Mouse (Mus musculus): ENCODE measurements around the gene Apoa2. TPM values are rescaled to one million over a fixed set of nuclear protein-coding genes. Genes with fewer than 3 reads are reported as not detected.

Apoa2 gene
- total RNA-seq, 2 experiments from 2014 or later, result 1.7 TPM; not detected in 1

DNA sequence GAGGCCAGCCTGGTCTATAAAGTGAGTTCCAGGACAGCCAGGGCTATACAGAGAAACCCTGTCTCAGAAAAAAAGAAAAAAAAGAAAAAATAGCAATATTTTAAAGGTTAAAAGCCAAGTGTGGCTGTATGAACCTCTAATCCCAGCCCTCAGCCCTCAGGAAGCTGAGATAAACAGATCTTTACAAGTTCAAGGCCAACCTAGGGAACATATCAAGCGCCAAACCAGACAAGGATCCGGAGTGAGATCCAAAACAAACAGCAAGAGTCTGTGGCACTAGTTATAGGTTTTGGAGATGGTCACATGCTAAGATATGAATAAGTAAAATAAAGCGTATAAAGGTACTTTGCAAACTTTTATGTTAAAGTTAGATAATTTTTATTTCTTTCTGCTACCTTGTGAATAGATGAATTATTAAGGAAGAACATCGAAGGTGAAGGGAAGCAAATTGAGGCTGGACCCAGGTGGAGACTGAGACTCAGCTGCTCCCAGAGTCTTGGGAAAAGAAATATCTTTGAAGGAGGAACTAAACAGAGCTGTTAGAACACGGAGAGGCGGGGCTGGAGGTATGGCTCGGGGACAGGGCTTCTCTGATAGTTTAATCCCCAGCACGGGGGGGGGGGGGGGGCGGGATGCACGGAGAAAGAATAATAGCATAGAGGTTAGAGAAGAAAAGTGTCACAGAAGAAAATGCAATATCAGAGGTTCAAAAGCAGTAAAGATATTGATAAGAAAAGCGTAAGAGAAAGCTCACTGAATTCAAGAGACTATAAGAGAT, 21.2 kb upstream of the Apoa2 start:
- DNase-seq, result no peak
- intact Hi-C loops (cut with DNase I), result no loop called here

DNA sequence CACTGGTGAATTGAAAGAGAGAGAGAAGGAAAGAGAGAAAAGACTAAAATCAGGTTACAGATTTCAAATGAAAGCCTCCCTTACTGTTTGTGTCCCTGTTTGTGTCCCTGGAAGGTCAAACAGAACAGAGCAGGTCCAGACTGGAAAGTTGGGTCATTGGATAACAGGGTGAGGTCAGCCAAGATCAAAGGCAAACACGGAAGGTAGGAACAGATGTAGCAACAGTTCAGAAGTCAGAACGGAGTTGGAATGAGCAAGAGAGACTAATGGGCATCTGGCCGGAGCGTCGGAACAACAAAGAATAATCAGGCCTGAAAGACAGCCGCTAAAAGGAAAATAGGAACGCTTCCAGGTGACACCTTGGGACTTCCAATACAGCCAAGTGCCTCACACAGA, 20.6 kb upstream of the Apoa2 start:
- intact Hi-C loops (cut with DNase I), result no loop called here
- DNase-seq, result no peak

DNA sequence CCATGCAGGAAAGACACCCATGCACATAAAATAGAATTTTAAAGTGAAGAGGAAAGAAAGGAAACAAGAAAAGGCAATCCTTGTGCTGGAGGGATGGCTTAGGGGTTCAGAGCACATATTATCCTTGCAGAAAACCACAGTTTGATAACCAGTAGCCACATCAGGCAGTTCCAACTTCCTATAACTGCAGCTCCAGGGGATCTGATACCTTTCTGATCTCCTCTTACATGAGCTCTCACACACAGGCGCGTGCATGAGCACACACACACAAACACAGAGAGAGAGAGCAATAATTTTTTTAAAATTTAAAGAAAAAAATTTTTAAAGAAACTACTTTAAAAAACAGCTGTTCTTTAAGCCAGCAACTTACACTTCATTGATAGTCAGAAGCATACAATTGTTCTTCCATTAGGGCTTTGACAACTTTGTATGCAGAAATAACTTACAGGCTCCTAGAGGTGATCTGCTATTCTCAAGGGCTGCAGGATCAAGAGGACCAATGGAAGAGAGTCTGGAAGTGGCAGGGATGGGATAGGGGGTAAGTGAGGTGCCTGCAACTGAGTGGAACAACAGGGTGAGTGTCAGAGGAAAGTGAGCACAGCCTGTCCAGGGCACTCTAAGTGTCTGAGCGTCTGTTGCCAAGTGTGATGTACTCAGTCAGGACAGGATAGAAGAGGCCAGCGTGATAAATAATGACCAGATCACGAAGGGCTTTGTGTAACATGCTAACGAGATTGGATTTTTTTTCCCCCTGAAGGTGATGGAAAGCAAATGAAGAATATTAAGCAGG, 19.0 kb upstream of the Apoa2 start:
- no peak for DNase-seq
- intact Hi-C loops (cut with DNase I), result no loop called here

DNA sequence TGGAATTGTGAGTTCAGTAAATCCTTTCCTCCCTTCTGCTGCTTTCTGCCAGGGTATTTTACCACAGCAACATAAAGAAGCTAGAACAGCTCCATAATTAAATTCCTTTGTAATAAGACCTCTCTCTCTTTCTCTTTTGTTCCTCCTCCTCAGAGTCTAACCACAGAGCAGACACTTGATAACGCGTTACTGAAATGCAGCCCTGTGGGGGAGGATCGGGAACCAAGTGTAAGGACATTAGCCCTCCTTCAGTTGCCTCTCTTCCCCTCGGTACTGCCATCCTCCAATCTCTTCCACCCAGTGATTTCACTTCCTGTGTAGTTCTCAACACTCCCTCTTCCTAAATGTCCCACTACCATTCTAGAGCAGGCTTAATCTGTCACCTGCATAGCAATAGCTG, 15.4 kb upstream of the Apoa2 start:
- intact Hi-C loops (cut with DNase I), result no loop called here
- DNase-seq, result no peak

DNA sequence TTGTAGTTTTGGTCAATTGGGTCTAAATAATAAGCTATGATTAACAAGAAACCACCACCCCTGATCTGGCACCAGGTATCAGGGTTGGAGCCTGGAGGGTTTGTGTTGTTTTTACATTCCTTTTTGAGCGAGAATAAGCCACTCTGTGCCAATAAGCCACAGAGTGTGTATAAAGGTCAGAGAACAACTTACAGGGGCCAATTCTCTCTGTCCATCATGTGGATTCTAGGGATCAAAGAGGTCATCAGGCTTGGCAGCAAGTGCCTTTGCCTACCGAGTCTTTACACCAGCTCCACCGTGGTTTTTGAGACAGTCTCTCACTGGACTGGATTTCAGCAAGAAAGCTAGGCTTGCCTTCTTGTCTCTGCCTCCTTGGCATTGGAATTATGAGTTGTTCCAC, 12.0 kb upstream of the Apoa2 start:
- no peak for DNase-seq
- intact Hi-C loops (cut with DNase I), result no loop called here

DNA sequence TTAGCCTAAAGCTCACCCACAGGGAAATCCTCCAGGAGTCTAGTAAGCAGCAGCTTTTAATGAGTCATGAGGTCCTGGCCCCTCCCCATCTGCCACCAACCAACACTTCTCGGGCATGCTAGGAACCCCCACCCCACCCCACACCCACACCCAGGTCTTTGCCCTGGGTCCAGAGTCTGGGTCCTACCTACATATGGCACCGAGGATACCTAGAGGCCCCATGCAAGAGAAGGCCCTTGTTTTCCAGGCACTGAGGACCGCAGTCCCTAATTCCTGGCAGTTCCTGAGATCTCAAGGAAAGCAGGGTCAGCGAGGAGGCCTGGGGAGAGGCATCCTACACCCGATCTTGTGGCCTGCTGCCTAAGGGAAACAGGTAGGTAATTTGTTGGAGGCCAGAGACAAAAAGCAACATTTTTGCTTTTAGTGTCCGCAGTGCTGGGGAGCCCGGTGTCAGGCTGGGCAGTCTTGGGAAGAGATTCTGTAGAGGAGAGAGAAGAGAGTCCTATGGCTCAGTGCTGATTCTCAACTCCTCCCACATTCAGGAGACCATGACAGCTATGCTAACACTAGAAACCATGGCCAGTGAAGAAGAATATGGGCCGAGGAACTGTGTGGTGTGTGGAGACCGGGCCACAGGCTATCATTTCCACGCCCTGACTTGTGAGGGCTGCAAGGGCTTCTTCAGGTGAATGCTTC, 10.9 kb upstream of the Apoa2 start, which contains the start of gene Nr1i3:
Gene Nr1i3, plus strand, starts transcription at position 170 of the 696 bp plus-strand sequence.
- intact Hi-C loops (cut with DNase I), result no loop called here

DNA sequence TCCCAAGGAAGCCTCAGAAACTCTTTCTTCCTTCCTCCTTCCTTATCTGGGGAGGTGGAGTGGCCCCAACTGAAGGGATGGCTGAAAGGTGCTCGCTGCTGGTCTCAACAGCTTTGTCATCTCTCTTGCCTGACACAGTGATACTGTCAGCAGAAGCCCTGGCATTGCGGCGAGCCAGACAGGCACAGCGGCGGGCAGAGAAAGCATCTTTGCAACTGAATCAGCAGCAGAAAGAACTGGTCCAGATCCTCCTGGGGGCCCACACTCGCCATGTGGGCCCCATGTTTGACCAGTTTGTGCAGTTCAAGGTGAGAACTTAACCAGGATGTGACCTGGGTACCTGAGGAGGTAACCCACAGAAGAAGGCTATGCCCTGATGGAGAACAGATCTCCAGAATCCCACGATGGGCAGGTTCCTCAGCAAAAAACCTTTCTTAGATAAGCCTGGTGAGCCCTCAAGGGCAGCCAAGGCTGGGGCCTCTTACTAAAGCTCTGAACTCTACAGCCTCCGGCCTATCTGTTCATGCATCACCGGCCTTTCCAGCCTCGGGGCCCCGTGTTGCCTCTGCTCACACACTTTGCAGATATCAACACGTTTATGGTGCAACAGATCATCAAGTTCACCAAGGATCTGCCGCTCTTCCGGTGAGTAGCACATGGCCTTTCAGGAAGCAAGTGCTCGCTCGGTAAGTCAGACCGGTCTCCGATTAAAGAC, 8.5 kb upstream of the Apoa2 start:
- DNase-seq, result no peak
- intact Hi-C loops (cut with DNase I), result no loop called here

More for the DNA sequence above, 10.9 kb upstream of the Apoa2 start, which contains the start of gene Nr1i3:
- no peak for DNase-seq

DNA sequence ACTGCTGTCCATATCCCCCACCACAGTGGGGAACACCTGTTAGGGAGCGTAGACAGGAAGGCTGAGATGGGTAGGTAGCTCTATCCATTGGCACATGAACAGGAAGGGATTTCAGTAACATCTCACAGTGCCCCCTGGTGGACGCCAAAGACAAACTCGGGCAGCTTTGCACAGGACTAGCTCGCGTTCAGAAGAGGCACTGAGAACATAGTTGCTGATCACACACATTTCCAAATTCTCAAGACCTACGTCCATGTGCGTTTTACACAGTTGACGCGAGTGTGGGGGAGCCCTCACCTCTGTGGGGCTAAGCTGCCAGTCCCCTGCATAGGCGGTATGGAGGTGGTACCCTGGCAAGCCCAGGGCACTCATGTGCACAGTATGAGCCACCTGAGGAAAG, 4.0 kb upstream of the Apoa2 start:
- intact Hi-C loops (cut with DNase I), result loop anchor here (2.0 kb wide), 2 partner anchors 56 to 102 kb away; no protein-coding TSS in a partner anchor

DNA sequence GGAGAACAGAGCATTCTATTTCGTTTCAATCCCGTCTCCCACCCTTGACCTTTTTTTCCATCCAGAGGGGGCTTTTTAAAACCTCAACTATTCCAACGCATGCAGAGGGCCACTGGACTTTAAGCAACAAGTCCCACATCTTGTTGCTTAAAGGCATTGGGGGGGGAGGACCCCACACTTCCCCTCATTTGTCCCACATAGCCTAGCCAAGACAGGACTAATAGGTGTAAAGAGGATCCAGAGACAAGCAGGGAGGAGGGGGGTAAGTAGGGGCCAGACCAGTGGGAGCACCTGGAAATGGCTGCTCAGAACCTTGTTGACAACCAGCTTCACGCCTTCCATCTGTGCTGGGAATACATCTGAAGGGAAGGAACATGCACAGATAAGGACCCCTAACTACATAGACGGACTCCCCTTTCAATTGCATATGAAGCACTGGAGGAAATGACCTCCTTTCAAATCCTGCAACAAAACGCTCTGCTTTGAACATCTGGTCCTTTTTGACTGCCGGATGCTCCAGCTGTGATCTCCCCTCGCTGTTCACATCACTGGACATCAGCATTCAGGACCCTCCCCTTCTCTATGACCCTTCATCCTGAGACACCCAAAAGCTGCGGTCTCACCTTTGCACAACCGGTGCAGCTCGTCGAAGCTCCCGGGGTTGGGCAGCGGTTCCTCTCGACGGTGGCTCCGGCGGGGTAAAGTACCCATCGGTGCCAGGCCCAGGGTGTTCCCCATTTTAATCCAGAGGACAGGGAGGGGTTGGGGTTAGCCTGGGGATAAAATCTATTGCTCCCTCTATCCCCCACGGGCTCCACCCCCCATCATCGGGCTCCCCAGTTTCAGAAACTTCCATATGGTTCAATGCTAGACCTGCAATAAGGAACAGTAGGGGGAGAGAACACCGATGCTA, 3.3 kb upstream of the Apoa2 start:
- intact Hi-C loops (cut with DNase I), result loop anchor here (2.0 kb wide), 4 partner anchors 25 to 111 kb away; no protein-coding TSS in a partner anchor
- no peak for DNase-seq

More for the DNA sequence above, 4.0 kb upstream of the Apoa2 start:
- DNase-seq, result peak; percentile 76 to 78

DNA sequence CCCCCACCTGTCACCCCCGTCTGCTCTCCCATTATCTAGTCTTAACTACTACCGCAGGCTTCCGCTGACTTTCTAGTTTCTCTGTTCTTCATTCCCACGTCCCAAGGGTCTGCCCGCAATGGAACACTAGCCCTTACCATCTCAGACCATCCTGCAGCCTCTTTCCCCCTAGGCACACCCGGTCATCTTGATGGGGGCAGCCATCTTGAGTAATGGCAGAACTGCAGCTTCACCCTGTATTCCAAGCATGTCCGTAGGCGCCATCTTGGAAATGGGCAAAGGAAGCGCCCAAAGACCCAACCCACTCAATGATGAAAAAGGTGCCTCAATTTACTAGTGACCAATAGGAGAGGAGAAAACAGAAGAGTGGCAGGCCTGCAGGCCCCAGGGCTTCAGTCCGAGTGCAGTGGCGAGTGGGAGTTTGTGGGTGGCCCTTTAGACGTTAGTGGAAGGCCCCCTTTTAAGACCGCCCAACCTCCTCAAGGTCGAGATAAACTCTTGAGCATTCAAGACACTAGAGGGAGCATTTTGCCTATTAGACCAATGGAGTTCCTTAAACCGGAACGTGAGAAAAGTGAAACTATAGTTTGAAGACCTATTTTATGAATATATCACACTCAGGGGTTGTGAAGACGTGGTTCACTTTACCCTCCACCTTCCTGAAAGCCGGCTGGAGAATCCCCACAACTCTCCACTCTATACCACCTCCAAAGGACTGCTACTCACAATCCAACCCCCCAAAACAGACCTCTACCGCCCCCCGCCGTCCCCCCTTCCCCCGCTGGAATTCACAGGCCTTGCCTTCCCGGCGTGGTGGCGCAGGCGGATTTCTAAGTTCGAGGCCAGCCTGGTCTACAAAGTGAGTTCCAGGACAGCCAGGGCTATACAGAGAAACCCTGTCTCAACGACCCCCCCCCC, 2.4 kb upstream of the Apoa2 start, which contains the start of gene Tomm40l:
Gene Tomm40l, minus strand, starts transcription at position 277 of the 918 bp plus-strand sequence.
- peak; percentile 82 to 90 for DNase-seq
- intact Hi-C loops (cut with DNase I), result loop anchor here (2.0 kb wide), 2 partner anchors 24 to 112 kb away; no protein-coding TSS in a partner anchor

DNA sequence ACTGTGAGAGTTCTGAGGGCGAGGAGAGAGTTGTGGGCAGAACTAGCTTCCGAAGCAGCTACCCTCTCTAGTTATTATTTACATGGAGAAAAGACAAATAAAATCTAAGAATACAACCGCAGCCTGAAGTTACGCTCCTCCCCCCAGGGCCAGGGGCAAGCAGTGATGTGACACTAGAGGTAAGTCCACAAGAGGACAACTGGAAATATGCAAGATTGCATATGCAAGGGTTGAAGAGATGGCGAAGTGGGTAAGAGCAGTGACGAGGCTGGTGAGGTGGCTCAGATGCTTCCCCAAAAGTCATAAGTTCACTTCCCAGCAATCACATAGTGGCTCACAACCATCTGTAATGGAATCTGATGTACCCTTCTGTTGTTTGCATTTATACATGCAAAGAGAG, 1.7 kb upstream of the Apoa2 start:
- intact Hi-C loops (cut with DNase I), result loop anchor here (2.0 kb wide), 2 partner anchors 24 to 112 kb away; no protein-coding TSS in a partner anchor

DNA sequence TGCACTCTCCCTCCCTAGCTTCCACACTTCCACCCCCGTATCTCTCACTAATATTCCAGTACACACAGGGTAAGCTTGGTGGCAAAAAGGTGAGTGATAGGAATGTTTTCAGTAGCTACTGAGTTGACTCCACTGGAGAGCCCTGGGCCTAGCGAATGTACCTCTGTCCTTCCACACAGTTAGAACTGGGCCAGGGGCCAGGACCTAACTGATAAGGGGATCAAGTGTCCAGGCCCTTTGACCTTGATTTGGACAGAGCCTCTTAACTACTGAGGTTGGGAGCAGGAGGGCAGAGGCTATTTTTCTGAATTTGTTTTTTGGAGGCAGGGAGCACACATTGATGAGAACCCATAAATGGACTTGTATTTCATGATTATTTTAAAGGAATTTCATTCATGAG, 1.1 kb upstream of the Apoa2 start:
- intact Hi-C loops (cut with DNase I), result loop anchor here (2.0 kb wide), 2 partner anchors 23 to 113 kb away; no protein-coding TSS in a partner anchor
- DNase-seq, result no peak

More for the DNA sequence above, 1.7 kb upstream of the Apoa2 start:
- no peak for DNase-seq

DNA sequence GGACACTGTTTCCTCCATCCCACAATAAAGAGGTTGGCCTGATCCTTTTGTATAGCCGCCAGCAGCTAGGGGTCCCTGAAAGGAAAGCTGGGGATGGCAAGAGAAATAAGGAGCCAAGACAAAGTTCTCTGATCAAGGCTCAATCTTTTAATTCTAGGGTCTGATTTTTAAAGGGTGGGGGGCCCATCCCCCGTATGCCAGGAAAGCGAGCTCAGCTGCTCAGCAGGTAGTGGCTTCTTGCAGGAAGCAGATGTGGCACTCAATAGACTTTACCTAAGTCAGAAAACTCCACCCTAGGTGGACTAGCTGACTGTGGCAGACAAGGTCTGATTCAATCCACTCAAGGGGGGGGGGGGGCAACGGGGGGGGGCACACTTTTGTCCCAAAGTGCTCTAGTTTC, 1.9 kb downstream of the Apoa2 start:
- no peak for DNase-seq
- intact Hi-C loops (cut with DNase I), result no loop called here

DNA sequence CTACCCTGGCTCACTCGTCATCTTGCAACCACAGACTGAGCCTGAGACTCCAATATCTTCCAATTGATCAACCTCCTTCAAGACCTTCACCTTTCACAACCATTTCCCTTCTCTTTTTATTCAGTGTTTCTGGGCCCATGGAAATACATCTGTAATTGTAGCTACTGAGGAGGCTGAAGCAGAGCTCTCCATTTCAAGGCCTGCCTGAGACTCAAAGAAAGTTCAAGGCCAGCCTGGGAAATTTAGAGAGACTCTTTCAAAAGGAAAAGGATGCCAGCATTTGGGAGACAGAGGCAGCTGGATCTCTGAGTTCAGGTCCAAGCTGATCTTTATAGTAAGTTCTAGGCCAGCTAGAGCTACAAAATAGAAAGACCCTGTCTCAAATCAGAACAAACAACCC, 3.0 kb downstream of the Apoa2 start:
- intact Hi-C loops (cut with DNase I), result no loop called here

DNA sequence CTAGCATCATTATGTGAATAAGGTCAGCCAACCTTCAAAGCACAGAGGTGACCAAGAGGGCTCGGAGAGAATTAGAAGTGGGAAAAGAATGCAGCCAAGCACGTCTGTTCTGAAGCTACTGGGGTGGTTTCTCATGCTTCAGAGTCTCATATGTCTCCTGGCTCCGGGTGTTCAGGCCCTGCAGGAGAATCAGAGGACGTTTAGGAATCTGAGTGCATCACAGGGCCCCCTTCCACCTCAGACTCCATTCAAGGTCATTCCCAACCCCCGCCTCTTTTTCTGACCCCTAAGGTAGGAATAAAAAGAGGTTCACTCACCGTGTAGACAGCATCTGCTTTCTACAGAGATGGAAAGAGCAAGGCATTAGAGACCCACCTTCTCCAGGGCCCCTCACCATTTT, 4.9 kb downstream of the Apoa2 start:
- intact Hi-C loops (cut with DNase I), result no loop called here
- no peak for DNase-seq

More for the DNA sequence above, 3.0 kb downstream of the Apoa2 start:
- DNase-seq, result no peak

DNA sequence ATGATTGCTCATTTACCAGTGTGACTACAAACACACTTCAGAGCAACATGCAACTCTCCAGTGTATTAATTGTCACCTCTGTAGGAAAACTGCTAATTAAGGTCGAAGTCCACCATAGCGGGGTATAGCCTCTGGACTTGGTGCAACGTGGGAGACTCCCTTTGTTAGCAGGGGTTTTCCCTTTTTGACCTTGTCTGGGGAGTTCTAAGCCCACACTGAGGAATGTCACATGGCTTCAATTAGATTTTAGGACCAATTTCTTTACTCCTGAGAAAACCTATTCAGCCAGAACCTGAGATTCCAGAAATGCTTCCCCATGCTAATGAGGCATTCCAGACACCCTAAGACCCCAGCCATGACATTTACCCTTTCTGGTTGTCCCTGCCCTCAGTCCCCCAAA, 5.4 kb downstream of the Apoa2 start:
- intact Hi-C loops (cut with DNase I), result no loop called here
- no peak for DNase-seq

DNA sequence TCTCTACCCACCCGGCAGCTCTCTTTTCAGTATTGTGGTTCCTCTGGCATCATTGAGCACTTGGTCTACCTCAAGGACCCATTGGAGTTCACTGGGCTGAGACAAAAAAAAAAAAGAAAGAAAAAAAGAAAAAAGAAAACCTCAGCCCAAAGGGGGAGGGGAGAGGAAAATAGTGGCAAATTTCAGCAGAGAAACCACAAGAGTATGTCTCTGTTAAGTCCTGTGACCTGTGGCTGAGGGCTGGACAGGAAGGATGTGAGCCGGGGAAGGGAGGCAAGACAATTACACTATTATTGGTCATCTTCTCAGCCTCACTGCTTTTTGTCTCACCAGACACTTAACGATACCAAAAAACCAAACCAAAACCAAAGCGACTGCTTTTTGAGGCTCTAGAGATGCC, 7.0 kb downstream of the Apoa2 start:
- no peak for DNase-seq
- intact Hi-C loops (cut with DNase I), result no loop called here

DNA sequence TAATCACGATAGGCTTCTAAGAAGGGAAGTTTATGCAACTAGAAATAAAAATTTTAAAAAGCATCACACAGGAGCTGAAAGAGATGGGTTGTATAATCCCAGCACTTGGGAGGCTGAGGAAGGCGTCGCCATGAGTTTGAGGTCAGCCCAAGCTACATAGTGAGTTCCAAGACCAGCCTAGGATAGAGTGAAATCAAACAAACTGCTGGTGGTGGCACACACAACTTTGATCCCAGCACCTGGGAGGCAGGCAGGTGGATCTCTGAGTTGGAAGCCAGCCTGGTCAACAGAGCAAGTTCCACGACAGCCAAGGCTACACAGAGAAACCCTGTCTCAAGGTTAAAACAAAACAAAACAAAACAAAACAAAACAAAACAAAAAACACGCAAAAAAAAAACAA, 7.5 kb downstream of the Apoa2 start:
- intact Hi-C loops (cut with DNase I), result no loop called here
- no peak for DNase-seq

All from gastrocnemius, postnatal 36 days (tissue).